Mouse (Mus musculus) adrenal gland, adult 8-10 months (tissue): ENCODE results near the gene Pla2g6. TPM values are rescaled to one million over a fixed set of nuclear protein-coding genes. Genes with fewer than 3 reads are reported as not detected.

Source experiments
- DNase-seq: peaks from one replicate; pipeline ENCODE4 v3.0.0; 2022
- total RNA-seq, 4 experiments: library from RNA; stranded (reverse); gene quantifications; 2 replicates each; pipeline ENCODE4 v1.2.4; 2022

Pla2g6 gene
- total RNA-seq, 4 experiments from 2014 or later = 27.8 to 36.2 (median 33.1) TPM

DNA sequence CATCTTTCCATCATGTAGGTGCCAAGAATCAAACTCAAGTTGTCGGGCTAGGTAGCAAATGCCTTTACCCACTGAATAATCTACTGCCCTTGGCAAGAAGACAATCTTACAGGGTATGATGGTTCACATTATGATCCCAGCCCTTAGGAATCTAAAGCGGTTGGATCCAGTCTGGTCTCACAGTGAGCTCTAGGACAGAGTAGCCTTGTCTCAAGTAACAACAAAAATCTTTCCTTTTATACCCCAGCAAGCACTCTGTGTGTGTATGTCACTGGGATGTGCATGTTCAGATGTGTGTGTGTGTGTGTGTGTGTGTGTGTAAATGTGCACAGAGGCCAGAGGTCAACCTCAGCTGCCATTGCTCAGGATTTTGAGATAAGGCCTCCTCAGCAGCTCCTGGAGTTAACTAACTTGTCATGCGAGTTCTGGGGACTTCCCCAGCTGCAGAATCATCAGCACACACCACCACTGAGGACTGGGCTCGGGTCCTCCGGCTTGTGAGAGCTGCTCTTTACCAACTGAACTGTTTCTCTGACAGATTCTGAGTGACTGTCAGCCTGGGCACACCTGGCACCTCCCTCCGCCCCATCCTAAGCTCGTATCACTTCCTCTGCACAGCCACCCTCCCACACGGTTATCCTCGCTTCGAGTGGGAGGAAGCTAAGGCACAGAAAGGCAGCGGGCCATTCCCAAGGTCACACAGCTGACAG is 5.8 kb downstream of the Pla2g6 start:
- no peak for DNase-seq

- DNase-seq = no peak
These were observed 6.4 kb downstream of the Pla2g6 start for GRCm38 (mm10) chr15:79321733-79322190.

GRCm38 (mm10) chr15:79313848-79314369 is 14.3 kb downstream of the Pla2g6 start:
- DNase-seq = no peak

GRCm38 (mm10) chr15:79307861-79308260 is 20.3 kb downstream of the Pla2g6 start:
- no peak for DNase-seq

GRCm38 (mm10) chr15:79306043-79306637 is 22.1 kb downstream of the Pla2g6 start:
- DNase-seq = no peak

DNA sequence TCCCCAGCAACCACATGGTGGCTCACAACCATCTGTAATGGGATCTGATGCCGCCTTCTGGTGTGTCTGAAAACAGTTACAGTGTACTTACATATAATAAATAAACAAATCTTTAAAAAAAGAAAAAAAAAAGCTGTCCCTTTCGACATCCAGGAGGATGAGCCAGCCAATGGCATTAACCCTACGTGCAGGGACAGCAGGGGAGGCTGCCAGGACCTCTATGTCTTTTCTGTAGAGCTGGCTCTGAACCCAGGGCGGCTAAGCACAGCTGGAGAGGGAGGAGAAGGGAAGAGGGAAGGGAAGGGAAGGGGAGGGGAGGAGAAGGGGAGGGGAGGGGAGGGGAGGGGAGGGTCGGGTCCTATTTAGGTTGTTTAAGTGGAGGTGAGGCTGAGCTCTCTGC is 23.4 kb downstream of the Pla2g6 start:
- no peak for DNase-seq

- DNase-seq = no peak
These were observed 24.5 kb downstream of the Pla2g6 start for GRCm38 (mm10) chr15:79303725-79304124.

GRCm38 (mm10) chr15:79299563-79300155 is 28.5 kb downstream of the Pla2g6 start:
- DNase-seq = no peak

DNA sequence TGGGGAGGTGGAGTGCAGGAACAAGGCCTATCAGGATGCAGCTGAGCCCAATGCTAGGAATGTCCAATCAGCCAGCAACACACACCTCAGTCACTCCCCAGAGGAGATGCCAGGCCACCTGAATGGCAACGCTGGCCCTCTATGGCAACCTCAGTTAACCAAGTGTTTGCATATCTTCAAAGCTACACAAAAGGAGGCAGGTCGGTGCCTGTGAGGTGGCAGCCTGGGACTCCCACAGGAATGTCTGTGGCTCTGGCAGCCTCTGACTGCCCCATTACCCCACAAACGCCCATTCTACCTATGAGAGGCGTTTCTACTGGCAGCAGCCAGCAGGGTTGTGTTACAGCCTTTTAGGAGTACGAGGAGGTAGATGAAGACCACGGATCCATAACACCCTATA is 29.6 kb downstream of the Pla2g6 start:
- DNase-seq = no peak

GRCm38 (mm10) chr15:79292779-79293178 is 35.4 kb downstream of the Pla2g6 start:
- no peak for DNase-seq

GRCm38 (mm10) chr15:79290340-79290739 is 37.9 kb downstream of the Pla2g6 start:
- no peak for DNase-seq

DNA sequence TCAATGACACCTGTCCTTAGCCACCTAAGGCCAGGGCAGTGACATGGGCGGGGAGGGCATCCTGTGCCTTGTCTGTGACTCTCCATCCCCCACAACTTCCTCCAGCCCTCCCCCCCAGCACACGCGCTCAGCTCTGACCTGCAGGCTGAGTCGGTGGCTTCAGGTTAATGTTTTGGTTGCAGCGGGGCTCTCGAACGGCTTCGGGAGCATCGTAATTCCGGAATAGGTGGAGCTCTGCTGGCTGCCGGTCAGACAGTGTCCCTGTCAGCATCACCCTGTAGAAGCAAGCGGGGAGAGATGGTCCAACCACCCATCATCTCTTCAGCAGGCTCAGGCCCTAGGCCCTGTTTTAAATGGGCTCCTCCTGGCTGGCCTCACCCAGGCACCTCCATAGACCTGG is 38.7 kb downstream of the Pla2g6 start:
- DNase-seq = no peak

DNA sequence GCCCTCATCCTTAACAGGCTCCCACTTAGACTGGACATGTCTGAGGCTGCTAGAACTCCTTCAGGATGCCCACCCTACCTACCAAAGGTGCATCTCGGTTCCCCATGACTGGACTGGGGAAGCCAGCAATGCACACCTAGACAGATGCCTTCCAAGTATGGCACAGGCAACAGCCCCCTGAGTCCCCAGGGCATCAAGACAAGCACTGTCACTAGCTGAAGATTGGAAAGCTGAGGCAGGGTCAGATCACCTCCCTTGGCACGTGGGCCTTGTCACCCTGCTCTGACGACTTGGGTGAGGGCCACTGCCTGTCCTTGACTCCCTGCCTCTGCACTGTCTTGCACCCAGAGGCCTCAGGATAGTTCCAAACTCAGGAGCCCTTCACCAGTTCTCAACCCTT is 39.8 kb downstream of the Pla2g6 start:
- DNase-seq = no peak

DNA sequence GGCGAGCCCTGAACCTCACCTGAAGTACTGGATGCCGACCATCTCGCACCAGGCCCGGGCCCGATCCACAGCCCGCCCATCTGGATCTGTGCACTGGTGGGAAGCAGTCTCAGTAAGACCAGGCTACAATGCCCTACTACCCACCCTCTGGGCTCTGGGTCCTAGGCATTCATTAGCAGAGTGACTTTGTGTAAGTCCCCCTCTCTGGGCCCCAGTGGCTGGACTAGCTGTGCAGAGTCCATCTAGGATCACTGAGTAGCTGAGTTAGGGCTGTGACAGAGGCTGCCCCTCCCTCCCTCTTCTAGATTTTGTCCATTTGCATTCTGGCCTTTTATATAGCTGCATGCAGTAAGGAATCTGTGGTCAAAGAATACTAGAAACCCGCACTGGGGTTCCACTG is 41.1 kb downstream of the Pla2g6 start:
- DNase-seq = no peak

DNA sequence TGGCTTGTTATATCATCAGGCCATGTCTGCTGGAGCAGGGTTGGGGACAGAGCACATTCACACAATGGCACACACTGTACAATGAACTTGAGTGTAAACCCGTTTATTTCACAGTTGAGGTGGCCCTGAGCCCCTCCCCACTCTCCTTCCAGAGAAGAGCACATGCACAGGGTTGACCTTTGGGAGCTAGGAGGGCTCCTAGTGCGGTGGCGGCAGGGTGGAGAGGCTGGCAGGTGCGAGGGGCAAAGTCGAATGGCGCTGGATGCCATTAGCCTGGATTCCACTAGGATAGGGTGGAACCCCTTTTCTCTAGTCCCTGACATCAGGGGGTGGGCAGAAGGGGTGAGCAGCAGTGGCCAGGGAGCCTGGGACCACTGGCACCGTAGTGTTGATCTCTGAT is 42.0 kb downstream of the Pla2g6 start:
- no peak for DNase-seq

- DNase-seq = no peak
These were observed 42.8 kb downstream of the Pla2g6 start, which contains the start of gene Baiap2l2 for GRCm38 (mm10) chr15:79285399-79285798. Gene Baiap2l2 (minus strand): TSS chr15:79285537.

DNA sequence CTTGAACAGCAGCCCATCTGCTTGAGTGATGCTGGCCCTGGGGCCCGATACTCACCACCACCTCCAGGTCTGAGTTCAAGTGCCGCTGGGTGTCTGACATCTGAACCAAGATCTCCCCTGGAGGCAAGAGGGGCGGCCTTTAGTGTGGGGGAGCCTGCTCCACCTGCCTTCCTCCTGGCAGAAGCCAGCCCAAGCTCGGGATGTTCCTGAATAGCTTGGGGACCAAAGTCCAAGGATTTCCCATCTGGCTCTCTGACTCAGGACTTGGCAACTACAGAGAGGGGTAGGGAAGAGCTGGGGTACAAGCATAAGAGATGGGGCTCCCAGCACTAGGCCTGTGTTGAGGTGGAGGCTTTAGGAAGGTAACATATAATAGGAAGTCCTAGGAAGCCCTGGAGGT is 44.8 kb downstream of the Pla2g6 start:
- DNase-seq = no peak

DNA sequence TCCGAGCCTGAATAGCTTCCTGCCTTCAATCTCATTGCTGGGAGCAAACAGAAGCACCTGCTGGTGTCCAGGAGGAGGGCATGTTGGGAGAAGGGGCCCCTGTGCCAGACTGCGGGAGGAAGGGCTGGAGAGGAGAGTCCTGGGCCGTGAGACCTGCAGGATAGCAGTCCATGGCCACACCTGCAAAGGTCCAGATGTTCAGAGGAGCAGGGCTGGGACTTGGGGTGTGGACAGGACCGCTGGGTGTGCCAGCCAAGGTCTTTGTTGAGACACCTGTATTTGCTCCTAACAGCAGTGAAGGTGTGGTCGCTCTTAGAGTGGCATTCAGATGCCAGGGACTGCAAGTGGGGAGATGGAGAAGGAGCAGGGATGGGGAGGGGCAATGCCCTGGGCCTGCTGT is 45.8 kb downstream of the Pla2g6 start:
- DNase-seq = no peak

GRCm38 (mm10) chr15:79281389-79281788 is 46.8 kb downstream of the Pla2g6 start:
- DNase-seq = no peak

DNA sequence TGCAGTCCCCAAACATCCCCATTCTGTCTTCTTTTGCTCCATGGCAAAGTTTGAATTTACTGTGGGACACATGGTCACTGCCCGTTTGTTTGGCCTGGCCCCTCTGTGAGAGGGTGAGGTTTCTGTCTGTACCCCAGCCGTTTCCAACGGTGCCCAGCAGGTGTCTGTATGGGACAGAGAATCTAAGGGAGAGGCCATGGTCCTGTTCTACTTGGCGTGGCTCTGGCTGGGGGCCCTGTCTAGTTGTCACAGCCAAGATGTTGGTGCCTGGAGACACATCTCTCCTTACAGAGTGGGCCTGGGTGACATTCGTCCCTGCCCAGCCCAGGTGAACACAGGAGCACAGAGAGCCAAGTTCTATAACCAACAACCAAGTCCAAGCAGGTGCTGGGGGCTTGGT is 47.3 kb downstream of the Pla2g6 start:
- no peak for DNase-seq

GRCm38 (mm10) chr15:79280209-79280608 is 48.0 kb downstream of the Pla2g6 start:
- DNase-seq = no peak

- DNase-seq = no peak
These were observed 50.5 kb downstream of the Pla2g6 start for GRCm38 (mm10) chr15:79277728-79278127.

GRCm38 (mm10) chr15:79273020-79273419 is 55.2 kb downstream of the Pla2g6 start:
- no peak for DNase-seq
